Mouse (Mus musculus) heart, embryonic 13.5 days (tissue): ENCODE measurements around the gene Nol11. TPM values are rescaled to one million over a fixed set of nuclear protein-coding genes. Genes with fewer than 3 reads are reported as not detected.
"Not testable (repeated sequence)": the region's sequence is repeated elsewhere in the genome, so short reads cannot be mapped to it uniquely, and the experiment has no call there.

Experiments
- ATAC-seq: fragments of 200-750 bp; cut with Nextera tagmentation; 2 replicates; pipeline ENCODE4 v1.8.0; 2017; ENCODE audit warnings: moderate TSS enrichment; ENCODE audit not compliant: insufficient number of reproducible peaks, low FRiP score, low TSS enrichment; ENCODE audit errors: extremely low read depth
- H3K27ac ChIP-seq: fragments of 300-500 bp; sonication (generic); replicated peaks from 2 replicates; pipeline ENCODE4 v1.5.1; 2015; ENCODE audit warnings: moderate library complexity, mild to moderate bottlenecking, inconsistent platforms
- H3K27me3 ChIP-seq: fragments of 300-500 bp; sonication (generic); replicated peaks from 2 replicates; pipeline ENCODE4 v1.6.1; 2015; ENCODE audit warnings: mild to moderate bottlenecking, inconsistent platforms
- H3K36me3 ChIP-seq: fragments of 300-500 bp; sonication (generic); 2 replicates; pipeline ENCODE4 v1.6.1; 2015; ENCODE audit warnings: mild to moderate bottlenecking, inconsistent platforms
- H3K4me1 ChIP-seq: fragments of 300-500 bp; sonication (generic); 2 replicates; pipeline ENCODE4 v1.6.1; 2015; ENCODE audit warnings: inconsistent platforms
- H3K4me2 ChIP-seq: fragments of 300-500 bp; sonication (generic); 2 replicates; pipeline ENCODE4 v1.6.1; 2015; ENCODE audit warnings: inconsistent platforms, mild to moderate bottlenecking, moderate library complexity
- H3K4me3 ChIP-seq: fragments of 300-500 bp; sonication (generic); 2 replicates; pipeline ENCODE4 v1.5.1; 2015; ENCODE audit warnings: moderate library complexity, mild to moderate bottlenecking, inconsistent platforms
- H3K9ac ChIP-seq: fragments of 300-500 bp; sonication (generic); 2 replicates; pipeline ENCODE4 v1.6.1; 2015; ENCODE audit warnings: inconsistent platforms, mild to moderate bottlenecking, moderate library complexity
- H3K9me3 ChIP-seq: fragments of 300-500 bp; sonication (generic); 2 replicates; pipeline ENCODE4 v1.6.1; 2016; ENCODE audit warnings: inconsistent platforms
- WGBS: fragments of 180-500 bp; shearing (Covaris S2); methylation state at CpG from one replicate; pipeline ENCODE4 v1.1.7; 2015; ENCODE audit warnings: mixed read lengths; 5-methylcytosine and 5-hydroxymethylcytosine counted together
- polyA plus RNA-seq: library from polyadenylated mRNA; unstranded; fragments of >200 nt; fragmentation: Nextera tagmentation; extraction: Ambion mirVana; gene quantifications from 2 replicates; pipeline ENCODE4 v1.2.1, GENCODE M21; 2015

Nol11 gene
- polyA plus RNA-seq, 1 experiment from 2014 or later, result 39.3 TPM

GRCm38 (mm10) chr11:107155292-107155691 lies 33.9 kb downstream of the Nol11 start:
- Histone ChIP-seq H3K36me3 (no peaks in the 10 kb centered on the region), H3K27ac (no peak overlapping the region), H3K27me3 (no peaks in the 10 kb centered on the region), H3K9me3 (no peaks in the 10 kb centered on the region), H3K4me3 (no peak overlapping the region), H3K9ac (no peak overlapping the region), H3K4me2 (no peak overlapping the region), H3K4me1 (peaks cover 16% of the 10 kb centered on the region)
- no peak for ATAC-seq
- WGBS, result 76% methylated on average over 5 of the region's 5 CpGs

GRCm38 (mm10) chr11:107154431-107154830 lies 34.8 kb downstream of the Nol11 start:
- H3K9me3 ChIP-seq, result no peaks in the 10 kb centered on the region
- no peak overlapping the region for H3K9ac ChIP-seq
- H3K4me3 ChIP-seq, result no peak overlapping the region
- H3K27me3 ChIP-seq, result no peaks in the 10 kb centered on the region
- peaks cover 16% of the 10 kb centered on the region for H3K4me1 ChIP-seq
- no peak overlapping the region for H3K27ac ChIP-seq
- no peaks in the 10 kb centered on the region for H3K36me3 ChIP-seq
- no peak overlapping the region for H3K4me2 ChIP-seq
- 68% methylated on average over 7 of the region's 7 CpGs for WGBS
- ATAC-seq, result no peak

GRCm38 (mm10) chr11:107153645-107154044 lies 35.5 kb downstream of the Nol11 start:
- Histone ChIP-seq H3K36me3 (no peaks in the 10 kb centered on the region), H3K9ac (no peak overlapping the region), H3K4me3 (no peak overlapping the region), H3K27me3 (no peaks in the 10 kb centered on the region), H3K27ac (no peak overlapping the region), H3K9me3 (no peaks in the 10 kb centered on the region), H3K4me2 (no peak overlapping the region), H3K4me1 (peaks cover 16% of the 10 kb centered on the region)
- ATAC-seq, result no peak
- WGBS, result 69% methylated on average over 5 of the region's 5 CpGs

- Histone ChIP-seq H3K9ac (no peak overlapping the region), H3K4me3 (no peak overlapping the region), H3K27me3 (no peaks in the 10 kb centered on the region), H3K4me2 (no peak overlapping the region), H3K27ac (no peak overlapping the region), H3K36me3 (no peaks in the 10 kb centered on the region), H3K9me3 (no peaks in the 10 kb centered on the region), H3K4me1 (peaks cover 4% of the 10 kb centered on the region)
- 59% methylated on average over 7 of the region's 7 CpGs for WGBS
- ATAC-seq, result no peak
Measured at GRCm38 (mm10) chr11:107151809-107152208, 37.4 kb downstream of the Nol11 start.

GRCm38 (mm10) chr11:107143956-107144355 lies 45.2 kb downstream of the Nol11 start:
- WGBS, result 94% methylated on average over 11 of the region's 11 CpGs
- H3K4me3 ChIP-seq, H3K4me1 ChIP-seq, H3K36me3 ChIP-seq, H3K9ac ChIP-seq, H3K27me3 ChIP-seq, H3K4me2 ChIP-seq, ATAC-seq, H3K27ac ChIP-seq, H3K9me3 ChIP-seq: not testable (repeated sequence)

- ATAC-seq, result no peak
- Histone ChIP-seq H3K4me1 (no peaks in the 10 kb centered on the region), H3K9me3 (no peaks in the 10 kb centered on the region), H3K4me2 (no peak overlapping the region), H3K36me3 (no peaks in the 10 kb centered on the region), H3K27me3 (no peaks in the 10 kb centered on the region), H3K4me3 (no peak overlapping the region), H3K27ac (no peak overlapping the region), H3K9ac (no peak overlapping the region)
- WGBS, result 71% methylated on average over 2 of the region's 2 CpGs
Measured at GRCm38 (mm10) chr11:107142382-107142781, 46.8 kb downstream of the Nol11 start.

GRCm38 (mm10) chr11:107140756-107141155 lies 48.4 kb downstream of the Nol11 start:
- Histone ChIP-seq H3K9ac (no peak overlapping the region), H3K27ac (no peak overlapping the region), H3K36me3 (no peaks in the 10 kb centered on the region), H3K9me3 (no peaks in the 10 kb centered on the region), H3K4me3 (no peak overlapping the region), H3K4me1 (no peaks in the 10 kb centered on the region), H3K4me2 (no peak overlapping the region), H3K27me3 (no peaks in the 10 kb centered on the region)
- 29% methylated on average over 6 of the region's 6 CpGs for WGBS
- ATAC-seq, result no peak

GRCm38 (mm10) chr11:107138633-107139032 lies 50.5 kb downstream of the Nol11 start:
- ATAC-seq, result no peak
- WGBS, result 72% methylated on average over 3 of the region's 3 CpGs
- Histone ChIP-seq H3K27me3 (no peaks in the 10 kb centered on the region), H3K9ac (no peak overlapping the region), H3K27ac (no peak overlapping the region), H3K9me3 (no peaks in the 10 kb centered on the region), H3K4me3 (no peak overlapping the region), H3K4me2 (no peak overlapping the region), H3K4me1 (no peaks in the 10 kb centered on the region), H3K36me3 (no peaks in the 10 kb centered on the region)

GRCm38 (mm10) chr11:107137593-107137992 lies 51.6 kb downstream of the Nol11 start:
- no peaks in the 10 kb centered on the region for H3K36me3 ChIP-seq
- 95% methylated on average over 6 of the region's 6 CpGs for WGBS
- no peaks in the 10 kb centered on the region for H3K9me3 ChIP-seq
- no peak for ATAC-seq
- H3K4me1 ChIP-seq, result peaks cover 3% of the 10 kb centered on the region
- no peak overlapping the region for H3K4me2 ChIP-seq
- no peaks in the 10 kb centered on the region for H3K27me3 ChIP-seq
- H3K27ac ChIP-seq, result no peak overlapping the region
- no peak overlapping the region for H3K4me3 ChIP-seq
- no peak overlapping the region for H3K9ac ChIP-seq

- H3K9ac ChIP-seq, H3K36me3 ChIP-seq, H3K27me3 ChIP-seq, H3K4me1 ChIP-seq, H3K9me3 ChIP-seq, H3K4me3 ChIP-seq, H3K4me2 ChIP-seq, ATAC-seq, H3K27ac ChIP-seq: not testable (repeated sequence)
- 83% methylated on average over 10 of the region's 10 CpGs for WGBS
Measured at GRCm38 (mm10) chr11:107136458-107136857, 52.7 kb downstream of the Nol11 start.

GRCm38 (mm10) chr11:107135741-107136140 lies 53.4 kb downstream of the Nol11 start:
- Histone ChIP-seq H3K4me1 (peaks cover 4% of the 10 kb centered on the region), H3K27me3 (no peaks in the 10 kb centered on the region), H3K36me3 (no peaks in the 10 kb centered on the region), H3K9ac (no peak overlapping the region), H3K4me3 (no peak overlapping the region), H3K4me2 (no peak overlapping the region), H3K27ac (no peak overlapping the region), H3K9me3 (no peaks in the 10 kb centered on the region)
- ATAC-seq, result no peak
- 53% methylated on average over 3 of the region's 3 CpGs for WGBS

- no peaks in the 10 kb centered on the region for H3K27me3 ChIP-seq
- H3K4me2 ChIP-seq, result peak overlapping the region; percentile 97
- peak overlapping the region; percentile 97 for H3K27ac ChIP-seq
- peaks cover 20% of the 10 kb centered on the region for H3K4me1 ChIP-seq
- H3K36me3 ChIP-seq, result no peaks in the 10 kb centered on the region
- peak overlapping the region; percentile 91 for H3K4me3 ChIP-seq
- H3K9me3 ChIP-seq, result no peaks in the 10 kb centered on the region
- ATAC-seq, result 0 out of 2 replicates have a peak, but pooled peaks have one; percentile 17
- H3K9ac ChIP-seq, result peak overlapping the region; percentile 99
- under 1% methylated on average over 16 of the region's 16 CpGs for WGBS
Measured at GRCm38 (mm10) chr11:107132426-107132825, 56.8 kb downstream of the Nol11 start.
